Comparison of ENCODE assay signal across 17 mouse cellular contexts in the genomic region with DNA sequence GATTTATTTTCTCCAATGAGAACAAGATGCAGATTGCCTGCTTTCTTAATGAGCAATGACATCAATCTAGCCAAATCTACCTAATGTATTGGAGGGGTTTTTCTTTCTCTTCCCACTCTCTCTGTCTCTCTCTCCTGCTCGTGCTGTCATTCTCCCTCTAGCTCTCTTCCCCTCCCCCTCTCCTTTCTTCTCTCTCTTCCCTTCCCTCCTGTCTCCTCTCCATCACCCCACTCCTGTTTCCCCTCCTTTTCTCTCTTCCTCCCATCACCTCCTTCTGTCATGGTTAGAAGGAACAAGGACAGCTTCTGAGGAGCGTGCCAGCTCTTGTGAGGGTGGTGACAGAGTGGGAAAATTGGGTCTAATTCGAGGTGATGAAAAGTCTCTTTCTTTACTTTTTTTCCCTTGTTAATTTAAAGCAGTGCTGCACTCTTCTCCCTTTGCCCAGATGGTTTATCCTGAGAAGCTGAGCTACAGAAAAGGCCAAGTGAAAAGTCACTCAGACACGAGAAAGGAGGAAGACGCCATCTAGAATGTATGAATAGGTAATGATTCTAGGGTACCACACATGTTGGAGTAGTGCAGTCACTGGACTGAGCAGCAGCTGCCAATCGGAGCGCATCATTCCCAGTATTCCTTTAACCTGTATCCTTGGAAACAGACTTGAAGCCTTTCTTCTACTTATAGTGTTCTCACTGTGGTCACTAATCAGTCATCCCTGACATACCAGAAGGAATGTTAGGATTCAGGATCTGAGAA.
DNase-seq lines count a peak whose midpoint lies in the region; ATAC-seq and TF ChIP-seq lines count a peak whose summit lies in the region.
"Had no signal": no experiment of that assay in that cellular context is flagged by ENCODE, and none has a peak within 500 bp of the region (broad histone marks: within the 10 kb centered on the region; RNA-seq: fewer than 3 reads in every experiment).

No protein-coding gene starts in this region.

- 72% methylated on average over 7 of the region's 7 CpGs for WGBS in hindbrain, embryonic 10.5 days
- 47% methylated on average over 7 of the region's 7 CpGs for WGBS in midbrain, embryonic 14.5 days
- WGBS in thymus, adult 2 months: 83% methylated on average over 7 of the region's 7 CpGs

- 0 out of 2 replicates have a peak, but pooled peaks cover 5% of the 10 kb centered on the region for H3K4me1 ChIP-seq in hindbrain, embryonic 10.5 days (replicated peaks)
- peaks cover 6% of the 10 kb centered on the region; the same call in 1 of the 2 replicates for H3K4me1 ChIP-seq in midbrain, embryonic 14.5 days (ENCODE audit: control insufficient read depth, insufficient read depth, low read length)
- no peaks in the 10 kb centered on the region for H3K4me1 ChIP-seq in thymus, adult 2 months (replicated peaks; ENCODE audit: control insufficient read depth, insufficient read depth, low read length)
- H3K4me1 ChIP-seq: megakaryocyte, embryonic 14.5 days had no signal

- peak overlapping the region; percentile 27 for H3K4me2 ChIP-seq in midbrain, embryonic 14.5 days (ENCODE audit: low read length)
- H3K4me2 ChIP-seq: heart, embryonic 11.5 days had no signal

- H3K27me3 ChIP-seq in hindbrain, embryonic 10.5 days (ENCODE audit: insufficient read depth, poor library complexity, severe bottlenecking): no peaks in the 10 kb centered on the region
- no peaks in the 10 kb centered on the region for H3K27me3 ChIP-seq in midbrain, embryonic 14.5 days (ENCODE audit: control insufficient read depth, insufficient read depth, low read length)
- no peaks in the 10 kb centered on the region for H3K27me3 ChIP-seq in thymus, adult 2 months (ENCODE audit: control insufficient read depth, insufficient read depth, low read length)
- H3K27me3 ChIP-seq: megakaryocyte, embryonic 14.5 days had no signal

- no peak for TF ChIP-seq POLR2A in brain, embryonic 14.5 days (IDR thresholded peaks at IDR 0.05; ENCODE audit: borderline replicate concordance, extremely low read depth, insufficient read depth, insufficient read length, poor library complexity, severe bottlenecking)
- TF ChIP-seq POLR2A in thymus, adult 2 months (IDR thresholded peaks at IDR 0.05; ENCODE audit: control insufficient read depth, extremely low read depth, insufficient read depth, low read length, poor library complexity): no peak

- no peak overlapping the region for H3K9ac ChIP-seq in midbrain, embryonic 14.5 days (replicated peaks; ENCODE audit: low read length)
- H3K9ac ChIP-seq: liver, embryonic 14.5 days had no signal

- H3K9me3 ChIP-seq in hindbrain, embryonic 10.5 days: no peaks in the 10 kb centered on the region
- no peaks in the 10 kb centered on the region for H3K9me3 ChIP-seq in midbrain, embryonic 14.5 days (ENCODE audit: control insufficient read depth, low read length)
- H3K9me3 ChIP-seq: G1E had no signal

- TF ChIP-seq CTCF in brain, embryonic 14.5 days (IDR thresholded peaks at IDR 0.05; ENCODE audit: borderline replicate concordance, extremely low read depth, insufficient read depth, insufficient read length): no peak
- no peak for TF ChIP-seq CTCF in thymus, adult 2 months (IDR thresholded peaks at IDR 0.05; ENCODE audit: borderline replicate concordance, control insufficient read depth, extremely low read depth, insufficient read depth, low read length, poor library complexity)

- 0 out of 2 replicates have a peak overlapping the region, but pooled peaks have one; percentile 0 for H3K27ac ChIP-seq in hindbrain, embryonic 10.5 days
- peak overlapping the region; percentile 73 for H3K27ac ChIP-seq in midbrain, embryonic 14.5 days (replicated peaks; ENCODE audit: low read depth, low read length)
- H3K27ac ChIP-seq in thymus, adult 2 months (ENCODE audit: control insufficient read depth, insufficient read depth, low read length): no peak overlapping the region
- H3K27ac ChIP-seq: liver, embryonic 14.5 days; stomach, postnatal 0 days had no signal

- H3K36me3 ChIP-seq in hindbrain, embryonic 10.5 days: no peaks in the 10 kb centered on the region
- no peaks in the 10 kb centered on the region for H3K36me3 ChIP-seq in midbrain, embryonic 14.5 days (ENCODE audit: control insufficient read depth, insufficient read depth, low read length)
- no peaks in the 10 kb centered on the region for H3K36me3 ChIP-seq in thymus, adult 2 months (ENCODE audit: control insufficient read depth, insufficient read depth, low read length)
- H3K36me3 ChIP-seq: G1E had no signal

- H3K4me3 ChIP-seq in hindbrain, embryonic 10.5 days: no peak overlapping the region
- no peak overlapping the region for H3K4me3 ChIP-seq in midbrain, embryonic 14.5 days (replicated peaks; ENCODE audit: low read depth, low read length)
- H3K4me3 ChIP-seq in thymus, adult 2 months (ENCODE audit: control insufficient read depth, insufficient read depth, low read length): no peak overlapping the region
- H3K4me3 ChIP-seq: megakaryocyte, embryonic 14.5 days had no signal

- peak; percentile 81 for ATAC-seq in midbrain, embryonic 14.5 days (ENCODE audit: low FRiP score, low TSS enrichment)
- ATAC-seq in inflammation-experienced regulatory T-cells, adult 6 months: no peak
- ATAC-seq: activated CD4-positive, CD25-positive, alpha-beta regulatory T cell, adult 4 months had no signal

- peak; percentile 4 for DNase-seq in layer of hippocampus, adult 9-11 months
- no peak for DNase-seq in layer of hippocampus, adult 9-10 months (ENCODE audit: low spot score)
- peak; percentile 81 for DNase-seq in brain, embryonic 14.5 days (ENCODE audit: low read depth)
- no peak for DNase-seq in hindbrain, embryonic 10.5 days (ENCODE audit: low spot score)
- peak; percentile 63 for DNase-seq in midbrain, embryonic 14.5 days
- DNase-seq in urinary bladder, postnatal 10 days (ENCODE audit: low spot score): no peak
- DNase-seq in thymus, adult 2 months: no peak
- DNase-seq: B cell, adult 2 months; cerebellum, adult 8-10 months; kidney, postnatal 14 days had no signal

Comparison
In these comparisons a context has a peak if more than half of its experiments do, and no peak if none do; other contexts are left out.
1. DNase-seq: peak in layer of hippocampus, adult 9-11 months (single experiment), brain, embryonic 14.5 days (single experiment) and midbrain, embryonic 14.5 days (single experiment); none in layer of hippocampus, adult 9-10 months (single experiment), hindbrain, embryonic 10.5 days (single experiment), urinary bladder, postnatal 10 days (single experiment) and thymus, adult 2 months (single experiment).